22 mouse cellular contexts compared by ENCODE assay signal in genomic region chr7:67982809-67983208, GRCm38 (mm10). TPM values are rescaled to one million over a fixed set of nuclear protein-coding genes. Genes with fewer than 3 reads are reported as not detected.
DNase-seq lines count a peak whose midpoint lies in the region; ATAC-seq lines count a peak whose summit lies in the region.
"Had no signal": no experiment of that assay in that cellular context is flagged by ENCODE, and none has a peak within 500 bp of the region (broad histone marks: within the 10 kb centered on the region; RNA-seq: fewer than 3 reads in every experiment).

No protein-coding gene starts in this region.

- no peak overlapping the region for H3K9ac ChIP-seq in midbrain, embryonic 14.5 days (replicated peaks; ENCODE audit: low read length)
- H3K9ac ChIP-seq in midbrain, embryonic 11.5 days (ENCODE audit: low read length) = no peak overlapping the region
- no peak overlapping the region for H3K9ac ChIP-seq in embryonic facial prominence, embryonic 13.5 days
- H3K9ac ChIP-seq: embryonic facial prominence, embryonic 15.5 days; forebrain, embryonic 12.5 days had no signal

- H3K9me3 ChIP-seq in midbrain, embryonic 14.5 days (ENCODE audit: control insufficient read depth, low read length) = no peaks in the 10 kb centered on the region
- H3K9me3 ChIP-seq in midbrain, embryonic 11.5 days (ENCODE audit: control insufficient read depth, low read length) = no peaks in the 10 kb centered on the region
- no peaks in the 10 kb centered on the region for H3K9me3 ChIP-seq in embryonic facial prominence, embryonic 13.5 days
- H3K9me3 ChIP-seq: embryonic facial prominence, embryonic 15.5 days; forebrain, embryonic 10.5 days; forebrain, embryonic 12.5 days had no signal

- H3K4me2 ChIP-seq in midbrain, embryonic 14.5 days (ENCODE audit: low read length) = no peak overlapping the region
- no peak overlapping the region for H3K4me2 ChIP-seq in midbrain, embryonic 11.5 days
- no peak overlapping the region for H3K4me2 ChIP-seq in embryonic facial prominence, embryonic 13.5 days
- H3K4me2 ChIP-seq: embryonic facial prominence, embryonic 15.5 days; forebrain, embryonic 12.5 days had no signal

- WGBS in midbrain, embryonic 14.5 days = 78% methylated on average over 8 of the region's 8 CpGs
- WGBS in midbrain, embryonic 11.5 days = 84% methylated on average over 8 of the region's 8 CpGs
- 40% methylated on average over 8 of the region's 8 CpGs for WGBS in embryonic facial prominence, embryonic 13.5 days

- DNase-seq in adrenal gland, adult 2 months = peak; percentile 56
- no peak for DNase-seq in adrenal gland, postnatal 4 days (ENCODE audit: low spot score in 2 of 2)
- DNase-seq in adrenal gland, postnatal 14 days = peak; percentile 32
- DNase-seq in adrenal gland, adult 8-10 months = no peak
- DNase-seq in midbrain, embryonic 14.5 days = no peak
- no peak for DNase-seq in midbrain, embryonic 11.5 days (ENCODE audit: low spot score, missing footprints)
- DNase-seq: adrenal gland, postnatal 25 days; B cell, adult 2 months; cerebellum, adult 11-12 months; cerebellum, adult 9-10 months; cerebellum, postnatal 10 days had no signal

- H3K4me1 ChIP-seq in midbrain, embryonic 14.5 days (ENCODE audit: control insufficient read depth, insufficient read depth, low read length) = peaks cover 22% of the 10 kb centered on the region
- H3K4me1 ChIP-seq in midbrain, embryonic 11.5 days (ENCODE audit: control insufficient read depth, insufficient read depth, low read length) = peaks cover 3% of the 10 kb centered on the region
- H3K4me1 ChIP-seq in embryonic facial prominence, embryonic 13.5 days = peaks cover 63% of the 10 kb centered on the region

- no peak overlapping the region for H3K4me3 ChIP-seq in midbrain, embryonic 14.5 days (replicated peaks; ENCODE audit: low read depth, low read length)
- no peak overlapping the region for H3K4me3 ChIP-seq in midbrain, embryonic 11.5 days (ENCODE audit: low read depth, low read length)
- H3K4me3 ChIP-seq in embryonic facial prominence, embryonic 13.5 days = no peak overlapping the region
- H3K4me3 ChIP-seq: embryonic facial prominence, embryonic 15.5 days; erythroblast, embryonic 14.5 days; forebrain, embryonic 10.5 days; forebrain, embryonic 12.5 days had no signal

- H3K27me3 ChIP-seq in midbrain, embryonic 14.5 days (ENCODE audit: control insufficient read depth, insufficient read depth, low read length) = no peaks in the 10 kb centered on the region
- H3K27me3 ChIP-seq in midbrain, embryonic 11.5 days (ENCODE audit: control insufficient read depth, insufficient read depth, low read length) = no peaks in the 10 kb centered on the region
- no peaks in the 10 kb centered on the region for H3K27me3 ChIP-seq in embryonic facial prominence, embryonic 13.5 days
- H3K27me3 ChIP-seq: embryonic facial prominence, embryonic 15.5 days; forebrain, embryonic 12.5 days; Patski had no signal

- no peak for ATAC-seq in midbrain, embryonic 14.5 days (ENCODE audit: low FRiP score, low TSS enrichment)
- no peak for ATAC-seq in midbrain, embryonic 11.5 days (ENCODE audit: low FRiP score)
- ATAC-seq in embryonic facial prominence, embryonic 13.5 days (ENCODE audit: insufficient number of reproducible peaks, insufficient read depth, low FRiP score, low TSS enrichment, low read depth) = no peak
- ATAC-seq: activated CD4-positive, CD25-positive, alpha-beta regulatory T cell, adult 4 months; CD4-positive, CD25-positive, alpha-beta regulatory T cell, adult 4 months; forebrain, embryonic 14.5 days; forebrain, embryonic 16.5 days; Patski had no signal

- 0 out of 2 replicates have a peak overlapping the region, but pooled peaks have one; percentile 8 for H3K27ac ChIP-seq in midbrain, embryonic 14.5 days (replicated peaks; ENCODE audit: low read depth, low read length)
- H3K27ac ChIP-seq in midbrain, embryonic 11.5 days (ENCODE audit: low read depth, low read length) = no peak overlapping the region
- 0 out of 2 replicates have a peak overlapping the region, but pooled peaks have one; percentile 33 for H3K27ac ChIP-seq in embryonic facial prominence, embryonic 13.5 days
- H3K27ac ChIP-seq: embryonic facial prominence, embryonic 15.5 days; forebrain, embryonic 10.5 days; forebrain, embryonic 12.5 days had no signal

- H3K36me3 ChIP-seq in midbrain, embryonic 14.5 days (ENCODE audit: control insufficient read depth, insufficient read depth, low read length) = no peaks in the 10 kb centered on the region
- no peaks in the 10 kb centered on the region for H3K36me3 ChIP-seq in midbrain, embryonic 11.5 days (ENCODE audit: control insufficient read depth, insufficient read depth, low read length)
- H3K36me3 ChIP-seq in embryonic facial prominence, embryonic 13.5 days = no peaks in the 10 kb centered on the region
- H3K36me3 ChIP-seq: embryonic facial prominence, embryonic 15.5 days; forebrain, embryonic 12.5 days; G1E had no signal

RNA-seq across cellular contexts. Expression of gene Igf1r, which starts 30.2 kb away (rescaled TPM):
- 10 to 100 TPM; 41.2 to 95.1 TPM for total RNA-seq in adrenal gland, adult 2 months (2021)
- polyA plus RNA-seq in adrenal gland, adult 2 months (2012; rRNA removed) = 14.8 and 21.3 TPM in 2 replicates
- 10 to 100 TPM; 71.9 to 75.8 TPM for total RNA-seq in adrenal gland, postnatal 4 days (2021)
- 79.5 and 83.6 TPM in 2 replicates for total RNA-seq in adrenal gland, postnatal 14 days (2021)
- 100 to 1,000 TPM in 2 of 4 experiments, 10 to 100 TPM in 2; 81.3 to 138 (median 103) TPM for total RNA-seq in adrenal gland, adult 8-10 months (2022)
- 25.8 and 34.1 TPM in 2 replicates for polyA plus RNA-seq in midbrain, embryonic 14.5 days (2014; fragmentation: Nextera tagmentation; extraction: Ambion mirVana)
- polyA plus RNA-seq in midbrain, embryonic 11.5 days (2014; fragmentation: Nextera tagmentation; extraction: Ambion mirVana) = 20.0 and 20.8 TPM in 2 replicates
- polyA plus RNA-seq in embryonic facial prominence, embryonic 13.5 days (2015; fragmentation: Nextera tagmentation; extraction: Ambion mirVana) = 28.7 and 34.2 TPM in 2 replicates

Comparison
In these comparisons a context has a peak if more than half of its experiments do, and no peak if none do; other contexts are left out.
1. DNase-seq: peak in adrenal gland, adult 2 months (single experiment) and adrenal gland, postnatal 14 days (single experiment); none in adrenal gland, postnatal 4 days (0 of 2), adrenal gland, adult 8-10 months (single experiment), midbrain, embryonic 14.5 days (single experiment) and midbrain, embryonic 11.5 days (single experiment).